1 mouse cellular context compared by ENCODE assay signal in genomic region chr17:88063980-88064346, GRCm38 (mm10).
TF ChIP-seq lines count a peak whose summit lies in the region.

No protein-coding gene starts in this region.

TF ChIP-seq in CH12.LX, 34 proteins besides CTCF, POLR2A, EP300 and RAD21 (continued from another document):
- TF ChIP-seq MYC (IDR thresholded peaks at IDR 0.05; ENCODE audit: low read depth, low read length), result 0 out of 2 replicates have a peak, but pooled peaks have one; percentile 13
- TF ChIP-seq TCF12 (IDR thresholded peaks at IDR 0.05; ENCODE audit: low read depth, low read length), result peak; percentile 28; the same call in 1 of the 2 replicates
- TF ChIP-seq ZMIZ1 (IDR thresholded peaks at IDR 0.05; ENCODE audit: low read depth, low read length), result no peak
